Mouse (Mus musculus): Measurements from ENCODE around the gene Iqcc. TPM values are rescaled to one million over a fixed set of nuclear protein-coding genes. Genes with fewer than 3 reads are reported as not detected.

Gene Iqcc
- polyA plus RNA-seq, 1 experiment from 2014 or later, result 33.0 TPM

- Histone ChIP-seq H3K4me1 (no peaks in the 10 kb centered on the region), H3K27me3 (no peaks in the 10 kb centered on the region), H3K4me3 (no peak overlapping the region), H3K9ac (no peak overlapping the region), H3K9me3 (no peaks in the 10 kb centered on the region), H3K36me3 (peaks cover 36% of the 10 kb centered on the region), H3K27ac (no peak overlapping the region), H3K4me2 (replicated peaks) (no peak overlapping the region)
- ATAC-seq (ENCODE audit: insufficient number of reproducible peaks, insufficient read depth, low FRiP score, low TSS enrichment), result no peak
- WGBS, result 68% methylated on average over 4 of the region's 4 CpGs
Observed at GRCm38 (mm10) chr4:129588865-129589264, 30.0 kb downstream of the Iqcc start.

- Histone ChIP-seq H3K27ac (no peak overlapping the region), H3K9me3 (no peaks in the 10 kb centered on the region), H3K4me2 (replicated peaks) (no peak overlapping the region), H3K4me3 (no peak overlapping the region), H3K9ac (no peak overlapping the region), H3K36me3 (peaks cover 18% of the 10 kb centered on the region), H3K4me1 (no peaks in the 10 kb centered on the region), H3K27me3 (no peaks in the 10 kb centered on the region)
- no peak for ATAC-seq (ENCODE audit: insufficient number of reproducible peaks, insufficient read depth, low FRiP score, low TSS enrichment)
- 64% methylated on average over 1 of the region's 1 CpGs for WGBS
Observed at GRCm38 (mm10) chr4:129586943-129587342, 32.0 kb downstream of the Iqcc start.

- H3K27me3 ChIP-seq, result no peaks in the 10 kb centered on the region
- 78% methylated on average over 9 of the region's 9 CpGs for WGBS
- no peak overlapping the region for H3K9ac ChIP-seq
- no peak for ATAC-seq (ENCODE audit: insufficient number of reproducible peaks, insufficient read depth, low FRiP score, low TSS enrichment)
- H3K4me1 ChIP-seq, result no peaks in the 10 kb centered on the region
- peak overlapping the region; percentile 70 for H3K4me2 ChIP-seq (replicated peaks)
- H3K9me3 ChIP-seq, result no peaks in the 10 kb centered on the region
- peaks cover 7% of the 10 kb centered on the region for H3K36me3 ChIP-seq
- no peak overlapping the region for H3K27ac ChIP-seq
- H3K4me3 ChIP-seq, result no peak overlapping the region; the same call in 1 of the 2 replicates
Observed at GRCm38 (mm10) chr4:129585773-129586172, 33.1 kb downstream of the Iqcc start.

GRCm38 (mm10) chr4:129584884-129585608 is 33.9 kb downstream of the Iqcc start:
- peak overlapping the region; percentile 45 for H3K9ac ChIP-seq
- peak overlapping the region; percentile 46 for H3K4me3 ChIP-seq
- peak; percentile 84 for ATAC-seq (ENCODE audit: insufficient number of reproducible peaks, insufficient read depth, low FRiP score, low TSS enrichment)
- H3K27ac ChIP-seq, result 0 out of 2 replicates have a peak overlapping the region, but pooled peaks have one; percentile 23
- no peaks in the 10 kb centered on the region for H3K27me3 ChIP-seq
- peaks cover under 1% of the 10 kb centered on the region; the same call in 1 of the 2 replicates for H3K36me3 ChIP-seq
- WGBS, result 1% methylated on average over 36 of the region's 36 CpGs
- H3K4me2 ChIP-seq (replicated peaks), result peak overlapping the region; percentile 70
- H3K9me3 ChIP-seq, result no peaks in the 10 kb centered on the region
- H3K4me1 ChIP-seq, result no peaks in the 10 kb centered on the region

GRCm38 (mm10) chr4:129584370-129584769 is 34.5 kb downstream of the Iqcc start:
- peak overlapping the region; percentile 46 for H3K4me3 ChIP-seq
- no peaks in the 10 kb centered on the region for H3K4me1 ChIP-seq
- H3K27me3 ChIP-seq, result no peaks in the 10 kb centered on the region
- H3K4me2 ChIP-seq (replicated peaks), result peak overlapping the region; percentile 70
- H3K36me3 ChIP-seq, result no peaks in the 10 kb centered on the region
- no peaks in the 10 kb centered on the region for H3K9me3 ChIP-seq
- no peak for ATAC-seq (ENCODE audit: insufficient number of reproducible peaks, insufficient read depth, low FRiP score, low TSS enrichment)
- H3K27ac ChIP-seq, result no peak overlapping the region
- WGBS, result 67% methylated on average over 1 of the region's 1 CpGs
- no peak overlapping the region for H3K9ac ChIP-seq

- WGBS, result 83% methylated on average over 1 of the region's 1 CpGs
- no peaks in the 10 kb centered on the region for H3K27me3 ChIP-seq
- no peak overlapping the region for H3K4me2 ChIP-seq (replicated peaks)
- H3K4me1 ChIP-seq, result no peaks in the 10 kb centered on the region
- no peak overlapping the region for H3K9ac ChIP-seq
- H3K9me3 ChIP-seq, result no peaks in the 10 kb centered on the region
- ATAC-seq (ENCODE audit: insufficient number of reproducible peaks, insufficient read depth, low FRiP score, low TSS enrichment), result no peak
- no peaks in the 10 kb centered on the region for H3K36me3 ChIP-seq
- no peak overlapping the region for H3K27ac ChIP-seq
- H3K4me3 ChIP-seq, result no peak overlapping the region
Observed at GRCm38 (mm10) chr4:129582251-129582650, 36.6 kb downstream of the Iqcc start.

GRCm38 (mm10) chr4:129580347-129580746 is 38.6 kb downstream of the Iqcc start:
- no peak for ATAC-seq (ENCODE audit: insufficient number of reproducible peaks, insufficient read depth, low FRiP score, low TSS enrichment)
- H3K4me2 ChIP-seq (replicated peaks), result no peak overlapping the region
- H3K27me3 ChIP-seq, result no peaks in the 10 kb centered on the region
- H3K9me3 ChIP-seq, result no peaks in the 10 kb centered on the region
- no peak overlapping the region for H3K4me3 ChIP-seq
- H3K27ac ChIP-seq, result no peak overlapping the region
- no peaks in the 10 kb centered on the region for H3K36me3 ChIP-seq
- no peak overlapping the region for H3K9ac ChIP-seq
- 69% methylated on average over 7 of the region's 7 CpGs for WGBS
- no peaks in the 10 kb centered on the region for H3K4me1 ChIP-seq

GRCm38 (mm10) chr4:129578466-129578865 is 40.4 kb downstream of the Iqcc start, which contains the start of gene Fam167b:
Fam167b (minus strand) TSS chr4:129578549.
- Histone ChIP-seq H3K4me2 (replicated peaks) (no peak within 1 kb of the TSS), H3K27me3 (no peaks in the 10 kb centered on the region), H3K4me1 (peaks cover 4% of the 10 kb centered on the region; the same call in 1 of the 2 replicates), H3K27ac (no peak within 1 kb of the TSS; the same call in 1 of the 2 replicates), H3K36me3 (no peaks in the 10 kb centered on the region), H3K9me3 (no peaks in the 10 kb centered on the region), H3K9ac (no peak within 1 kb of the TSS), H3K4me3 (no peak within 1 kb of the TSS)
- no peak for ATAC-seq (ENCODE audit: insufficient number of reproducible peaks, insufficient read depth, low FRiP score, low TSS enrichment)
- 90% methylated on average over 5 of the region's 5 CpGs for WGBS

GRCm38 (mm10) chr4:129577688-129578087 is 41.2 kb downstream of the Iqcc start:
- Histone ChIP-seq H3K27me3 (no peaks in the 10 kb centered on the region), H3K4me1 (peaks cover 4% of the 10 kb centered on the region; the same call in 1 of the 2 replicates), H3K4me3 (no peak overlapping the region), H3K4me2 (replicated peaks) (no peak overlapping the region), H3K9ac (no peak overlapping the region), H3K27ac (no peak overlapping the region), H3K36me3 (no peaks in the 10 kb centered on the region), H3K9me3 (no peaks in the 10 kb centered on the region)
- 81% methylated on average over 7 of the region's 7 CpGs for WGBS
- no peak for ATAC-seq (ENCODE audit: insufficient number of reproducible peaks, insufficient read depth, low FRiP score, low TSS enrichment)

GRCm38 (mm10) chr4:129576863-129577491 is 41.9 kb downstream of the Iqcc start:
- no peak overlapping the region for H3K27ac ChIP-seq
- no peak overlapping the region for H3K4me3 ChIP-seq
- peak overlapping the region; percentile 12; the same call in 1 of the 2 replicates for H3K4me2 ChIP-seq (replicated peaks)
- H3K9me3 ChIP-seq, result no peaks in the 10 kb centered on the region
- no peak overlapping the region for H3K9ac ChIP-seq
- no peak for ATAC-seq (ENCODE audit: insufficient number of reproducible peaks, insufficient read depth, low FRiP score, low TSS enrichment)
- 35% methylated on average over 21 of the region's 21 CpGs for WGBS
- peaks cover 4% of the 10 kb centered on the region; the same call in 1 of the 2 replicates for H3K4me1 ChIP-seq
- H3K27me3 ChIP-seq, result no peaks in the 10 kb centered on the region
- no peaks in the 10 kb centered on the region for H3K36me3 ChIP-seq

- 52% methylated on average over 7 of the region's 8 CpGs for WGBS
- H3K36me3 ChIP-seq, result no peaks in the 10 kb centered on the region
- 0 out of 2 replicates have a peak overlapping the region, but pooled peaks have one; percentile 11 for H3K27ac ChIP-seq
- no peak overlapping the region for H3K4me3 ChIP-seq
- no peaks in the 10 kb centered on the region for H3K9me3 ChIP-seq
- H3K4me1 ChIP-seq, result peaks cover 4% of the 10 kb centered on the region; the same call in 1 of the 2 replicates
- no peaks in the 10 kb centered on the region for H3K27me3 ChIP-seq
- H3K4me2 ChIP-seq (replicated peaks), result no peak overlapping the region
- no peak for ATAC-seq (ENCODE audit: insufficient number of reproducible peaks, insufficient read depth, low FRiP score, low TSS enrichment)
- H3K9ac ChIP-seq, result no peak overlapping the region
Observed at GRCm38 (mm10) chr4:129575171-129575844, 43.6 kb downstream of the Iqcc start.
